Mouse (Mus musculus): ENCODE results near the gene Ush2a.

The Ush2a gene

GRCm38 (mm10) chr1:188772516-188773229 lies 510.9 kb downstream of the Ush2a start:
- DNase-seq (ENCODE audit: low spot score in 2 of 2): no peak

- no peak for DNase-seq (ENCODE audit: low spot score in 2 of 2)
Measured at GRCm38 (mm10) chr1:188773631-188774030, 511.8 kb downstream of the Ush2a start.

- no peak for DNase-seq (ENCODE audit: low spot score in 2 of 2)
Measured at GRCm38 (mm10) chr1:188777556-188778161, 515.8 kb downstream of the Ush2a start.

- DNase-seq (ENCODE audit: low spot score in 2 of 2): no peak
Measured at GRCm38 (mm10) chr1:188785056-188785455, 523.2 kb downstream of the Ush2a start.

- no peak for DNase-seq (ENCODE audit: low spot score in 2 of 2)
Measured at GRCm38 (mm10) chr1:188805069-188805468, 543.2 kb downstream of the Ush2a start.

GRCm38 (mm10) chr1:188805852-188806251 lies 544.0 kb downstream of the Ush2a start:
- DNase-seq (ENCODE audit: low spot score in 2 of 2): no peak

GRCm38 (mm10) chr1:188810631-188811030 lies 548.8 kb downstream of the Ush2a start:
- DNase-seq (ENCODE audit: low spot score in 2 of 2): no peak

GRCm38 (mm10) chr1:188815072-188815471 lies 553.2 kb downstream of the Ush2a start:
- no peak for DNase-seq (ENCODE audit: low spot score in 2 of 2)

- no peak for DNase-seq (ENCODE audit: low spot score in 2 of 2)
Measured at GRCm38 (mm10) chr1:188824195-188824594, 562.4 kb downstream of the Ush2a start.

- no peak for DNase-seq (ENCODE audit: low spot score in 2 of 2)
Measured at GRCm38 (mm10) chr1:188824878-188825532, 563.2 kb downstream of the Ush2a start.

- DNase-seq (ENCODE audit: low spot score in 2 of 2): no peak
Measured at GRCm38 (mm10) chr1:188830527-188831407, 568.9 kb downstream of the Ush2a start.

GRCm38 (mm10) chr1:188833906-188834305 lies 572.1 kb downstream of the Ush2a start:
- no peak for DNase-seq (ENCODE audit: low spot score in 2 of 2)

GRCm38 (mm10) chr1:188834770-188835169 lies 572.9 kb downstream of the Ush2a start:
- DNase-seq (ENCODE audit: low spot score in 2 of 2): no peak

- no peak for DNase-seq (ENCODE audit: low spot score in 2 of 2)
Measured at GRCm38 (mm10) chr1:188837613-188838295, 575.9 kb downstream of the Ush2a start.

- no peak for DNase-seq (ENCODE audit: low spot score in 2 of 2)
Measured at GRCm38 (mm10) chr1:188847242-188847641, 585.4 kb downstream of the Ush2a start.

- no peak for DNase-seq (ENCODE audit: low spot score in 2 of 2)
Measured at GRCm38 (mm10) chr1:188852776-188853175, 591.0 kb downstream of the Ush2a start.

- no peak for DNase-seq (ENCODE audit: low spot score in 2 of 2)
Measured at GRCm38 (mm10) chr1:188854240-188854639, 592.4 kb downstream of the Ush2a start.

- no peak for DNase-seq (ENCODE audit: low spot score in 2 of 2)
Measured at GRCm38 (mm10) chr1:188855034-188855433, 593.2 kb downstream of the Ush2a start.

GRCm38 (mm10) chr1:188859718-188860117 lies 597.9 kb downstream of the Ush2a start:
- no peak for DNase-seq (ENCODE audit: low spot score in 2 of 2)

GRCm38 (mm10) chr1:188865881-188866280 lies 604.1 kb downstream of the Ush2a start:
- no peak for DNase-seq (ENCODE audit: low spot score in 2 of 2)

GRCm38 (mm10) chr1:188866515-188866914 lies 604.7 kb downstream of the Ush2a start:
- DNase-seq (ENCODE audit: low spot score in 2 of 2): no peak

Data from frontal cortex, postnatal 10 days (tissue).